Mouse (Mus musculus): ENCODE results near the gene Rin3.

GRCm38 (mm10) chr12:102242076-102242722, 40.6 kb upstream of the Rin3 start:
- TF ChIP-seq POLR2A (IDR thresholded peaks at IDR 0.05; ENCODE audit: control insufficient read depth, extremely low read depth, insufficient read depth, low read length, poor library complexity): no peak
- no peak for TF ChIP-seq CTCF (IDR thresholded peaks at IDR 0.05; ENCODE audit: borderline replicate concordance, control insufficient read depth, extremely low read depth, insufficient read depth, low read length, poor library complexity)
